Comparison of ENCODE assay signal across 14 mouse cellular contexts in genomic region chr5:134531585-134531984, GRCm38 (mm10). TPM values are rescaled to one million over a fixed set of nuclear protein-coding genes. Genes with fewer than 3 reads are reported as not detected.
A peak's percentile ranks its signal among the peaks of the same experiment; 100 is the strongest.
DNase-seq lines count a peak whose midpoint lies in the region; ATAC-seq and TF ChIP-seq lines count a peak whose summit lies in the region.
"Had no signal": no experiment of that assay in that cellular context is flagged by ENCODE, and none has a peak within 500 bp of the region (broad histone marks: within the 10 kb centered on the region; RNA-seq: fewer than 3 reads in every experiment).

No protein-coding gene starts in this region.

- H3K4me3 ChIP-seq in forebrain, embryonic 14.5 days (ENCODE audit: low read depth, low read length): no peak overlapping the region
- H3K4me3 ChIP-seq in forebrain, embryonic 12.5 days (replicated peaks): no peak overlapping the region
- H3K4me3 ChIP-seq in midbrain, embryonic 16.5 days (ENCODE audit: low read depth, low read length): no peak overlapping the region
- no peak overlapping the region for H3K4me3 ChIP-seq in midbrain, embryonic 11.5 days (ENCODE audit: low read depth, low read length)
- no peak overlapping the region for H3K4me3 ChIP-seq in forebrain, postnatal 0 days (ENCODE audit: low read depth, low read length)
- no peak overlapping the region for H3K4me3 ChIP-seq in neural tube, embryonic 14.5 days (ENCODE audit: low read depth, low read length)
- H3K4me3 ChIP-seq in kidney, embryonic 16.5 days (ENCODE audit: low read length): no peak overlapping the region
- H3K4me3 ChIP-seq: stomach, embryonic 15.5 days had no signal

- no peak overlapping the region for H3K4me2 ChIP-seq in forebrain, embryonic 14.5 days (ENCODE audit: low read length)
- H3K4me2 ChIP-seq in forebrain, embryonic 12.5 days: no peak overlapping the region
- H3K4me2 ChIP-seq in midbrain, embryonic 16.5 days (ENCODE audit: low read length): no peak overlapping the region
- no peak overlapping the region for H3K4me2 ChIP-seq in midbrain, embryonic 11.5 days
- no peak overlapping the region for H3K4me2 ChIP-seq in forebrain, postnatal 0 days (ENCODE audit: low read depth)
- H3K4me2 ChIP-seq in neural tube, embryonic 14.5 days (ENCODE audit: low read depth, low read length): no peak overlapping the region
- no peak overlapping the region for H3K4me2 ChIP-seq in kidney, embryonic 16.5 days (replicated peaks; ENCODE audit: low read depth, low read length)
- H3K4me2 ChIP-seq: liver, embryonic 11.5 days; stomach, embryonic 15.5 days had no signal

- DNase-seq in forebrain, embryonic 14.5 days (ENCODE audit: low spot score): peak; percentile 68
- no peak for DNase-seq in midbrain, embryonic 11.5 days (ENCODE audit: low spot score, missing footprints)
- DNase-seq in forebrain, postnatal 0 days: peak; percentile 73
- no peak for DNase-seq in thymus, postnatal 36 days
- DNase-seq: kidney, postnatal 36 days had no signal

- no peak overlapping the region for H3K9ac ChIP-seq in forebrain, embryonic 14.5 days (ENCODE audit: low read length)
- H3K9ac ChIP-seq in forebrain, embryonic 12.5 days: no peak overlapping the region
- no peak overlapping the region for H3K9ac ChIP-seq in midbrain, embryonic 16.5 days (ENCODE audit: low read depth, low read length)
- H3K9ac ChIP-seq in midbrain, embryonic 11.5 days (ENCODE audit: low read length): no peak overlapping the region
- no peak overlapping the region for H3K9ac ChIP-seq in forebrain, postnatal 0 days
- no peak overlapping the region for H3K9ac ChIP-seq in neural tube, embryonic 14.5 days (replicated peaks; ENCODE audit: low read depth, low read length)
- no peak overlapping the region for H3K9ac ChIP-seq in kidney, embryonic 16.5 days (replicated peaks; ENCODE audit: low read length)
- H3K9ac ChIP-seq: stomach, embryonic 15.5 days had no signal

- 64% methylated on average over 9 of the region's 9 CpGs for WGBS in forebrain, embryonic 14.5 days
- 92% methylated on average over 9 of the region's 9 CpGs for WGBS in forebrain, embryonic 12.5 days
- 76% methylated on average over 9 of the region's 9 CpGs for WGBS in midbrain, embryonic 16.5 days
- 93% methylated on average over 9 of the region's 9 CpGs for WGBS in midbrain, embryonic 11.5 days
- 38% methylated on average over 9 of the region's 9 CpGs for WGBS in forebrain, postnatal 0 days
- 72% methylated on average over 9 of the region's 9 CpGs for WGBS in neural tube, embryonic 14.5 days
- WGBS in kidney, embryonic 16.5 days: 85% methylated on average over 9 of the region's 9 CpGs

- ATAC-seq in forebrain, embryonic 14.5 days: peak; percentile 47; the same call in 1 of the 2 replicates
- no peak for ATAC-seq in forebrain, embryonic 12.5 days (ENCODE audit: low FRiP score)
- ATAC-seq in midbrain, embryonic 16.5 days: peak; percentile 40; the same call in 1 of the 2 replicates
- no peak for ATAC-seq in midbrain, embryonic 11.5 days (ENCODE audit: low FRiP score)
- peak; percentile 70 for ATAC-seq in forebrain, postnatal 0 days
- ATAC-seq in neural tube, embryonic 14.5 days (ENCODE audit: low read depth): no peak
- no peak for ATAC-seq in kidney, embryonic 16.5 days (ENCODE audit: low FRiP score, low TSS enrichment)

- H3K36me3 ChIP-seq in forebrain, embryonic 14.5 days (ENCODE audit: control insufficient read depth, insufficient read depth, low read length): peaks cover 41% of the 10 kb centered on the region
- peaks cover 52% of the 10 kb centered on the region for H3K36me3 ChIP-seq in forebrain, embryonic 12.5 days (replicated peaks)
- peaks cover 30% of the 10 kb centered on the region for H3K36me3 ChIP-seq in midbrain, embryonic 16.5 days (ENCODE audit: control insufficient read depth, insufficient read depth, low read length)
- peaks cover 8% of the 10 kb centered on the region; the same call in 1 of the 2 replicates for H3K36me3 ChIP-seq in midbrain, embryonic 11.5 days (ENCODE audit: control insufficient read depth, insufficient read depth, low read length)
- peaks cover 37% of the 10 kb centered on the region for H3K36me3 ChIP-seq in forebrain, postnatal 0 days (ENCODE audit: insufficient read depth)
- peaks cover 28% of the 10 kb centered on the region for H3K36me3 ChIP-seq in neural tube, embryonic 14.5 days (ENCODE audit: control insufficient read depth, insufficient read depth, low read length)
- peaks cover 30% of the 10 kb centered on the region for H3K36me3 ChIP-seq in kidney, embryonic 16.5 days (ENCODE audit: insufficient read depth, low read length)

- peak overlapping the region; percentile 84 for H3K27ac ChIP-seq in forebrain, embryonic 14.5 days (ENCODE audit: low read depth, low read length)
- H3K27ac ChIP-seq in forebrain, embryonic 12.5 days: no peak overlapping the region
- peak overlapping the region; percentile 70 for H3K27ac ChIP-seq in midbrain, embryonic 16.5 days (ENCODE audit: low read length)
- no peak overlapping the region for H3K27ac ChIP-seq in midbrain, embryonic 11.5 days (ENCODE audit: low read depth, low read length)
- peak overlapping the region; percentile 78 for H3K27ac ChIP-seq in forebrain, postnatal 0 days (ENCODE audit: low read depth, low read length)
- peak overlapping the region; percentile 52 for H3K27ac ChIP-seq in neural tube, embryonic 14.5 days (ENCODE audit: low read depth, low read length)
- H3K27ac ChIP-seq in kidney, embryonic 16.5 days (ENCODE audit: low read length): no peak overlapping the region
- H3K27ac ChIP-seq: stomach, embryonic 15.5 days had no signal

- TF ChIP-seq CTCF in forebrain, postnatal 0 days (IDR thresholded peaks at IDR 0.05; ENCODE audit: low read depth): no peak

- no peaks in the 10 kb centered on the region for H3K9me3 ChIP-seq in forebrain, embryonic 14.5 days (replicated peaks; ENCODE audit: control insufficient read depth, low read length)
- no peaks in the 10 kb centered on the region for H3K9me3 ChIP-seq in forebrain, embryonic 12.5 days
- H3K9me3 ChIP-seq in midbrain, embryonic 16.5 days (replicated peaks; ENCODE audit: control insufficient read depth, low read length, poor library complexity, severe bottlenecking): no peaks in the 10 kb centered on the region
- H3K9me3 ChIP-seq in midbrain, embryonic 11.5 days (ENCODE audit: control insufficient read depth, low read length): no peaks in the 10 kb centered on the region
- H3K9me3 ChIP-seq in forebrain, postnatal 0 days (ENCODE audit: low read length): no peaks in the 10 kb centered on the region
- H3K9me3 ChIP-seq in neural tube, embryonic 14.5 days (ENCODE audit: control insufficient read depth, low read length): no peaks in the 10 kb centered on the region
- H3K9me3 ChIP-seq in kidney, embryonic 16.5 days (ENCODE audit: low read length): no peaks in the 10 kb centered on the region
- H3K9me3 ChIP-seq: stomach, embryonic 15.5 days had no signal

- no peaks in the 10 kb centered on the region for H3K27me3 ChIP-seq in forebrain, embryonic 14.5 days (replicated peaks; ENCODE audit: control insufficient read depth, insufficient read depth, low read length)
- H3K27me3 ChIP-seq in forebrain, embryonic 12.5 days: no peaks in the 10 kb centered on the region
- no peaks in the 10 kb centered on the region for H3K27me3 ChIP-seq in midbrain, embryonic 16.5 days (ENCODE audit: control insufficient read depth, insufficient read depth, low read depth, low read length)
- H3K27me3 ChIP-seq in midbrain, embryonic 11.5 days (ENCODE audit: control insufficient read depth, insufficient read depth, low read length): no peaks in the 10 kb centered on the region
- H3K27me3 ChIP-seq in forebrain, postnatal 0 days (ENCODE audit: insufficient read depth, low read length): no peaks in the 10 kb centered on the region
- no peaks in the 10 kb centered on the region for H3K27me3 ChIP-seq in neural tube, embryonic 14.5 days (ENCODE audit: control insufficient read depth, insufficient read depth, low read length)
- H3K27me3 ChIP-seq in kidney, embryonic 16.5 days (ENCODE audit: insufficient read depth, low read length): no peaks in the 10 kb centered on the region
- H3K27me3 ChIP-seq: stomach, embryonic 15.5 days had no signal

- peaks cover 17% of the 10 kb centered on the region; the same call in 1 of the 2 replicates for H3K4me1 ChIP-seq in forebrain, embryonic 14.5 days (ENCODE audit: control insufficient read depth, insufficient read depth, low read length)
- H3K4me1 ChIP-seq in forebrain, embryonic 12.5 days: peaks cover 16% of the 10 kb centered on the region
- H3K4me1 ChIP-seq in midbrain, embryonic 16.5 days (ENCODE audit: control insufficient read depth, insufficient read depth, low read length): peaks cover 14% of the 10 kb centered on the region
- peaks cover 7% of the 10 kb centered on the region for H3K4me1 ChIP-seq in midbrain, embryonic 11.5 days (ENCODE audit: control insufficient read depth, insufficient read depth, low read length)
- no peaks in the 10 kb centered on the region; the same call in 1 of the 2 replicates for H3K4me1 ChIP-seq in forebrain, postnatal 0 days (ENCODE audit: insufficient read depth)
- peaks cover 8% of the 10 kb centered on the region; the same call in 1 of the 2 replicates for H3K4me1 ChIP-seq in neural tube, embryonic 14.5 days (ENCODE audit: control insufficient read depth, insufficient read depth, low read length)
- H3K4me1 ChIP-seq in kidney, embryonic 16.5 days (ENCODE audit: insufficient read depth, low read length): peaks cover 4% of the 10 kb centered on the region; the same call in 1 of the 2 replicates
- H3K4me1 ChIP-seq: stomach, embryonic 15.5 days had no signal

RNA-seq across cellular contexts. Expression of gene Clip2, which starts 20.6 kb away (rescaled TPM):
- 11.1 and 15.6 TPM in 2 replicates for polyA plus RNA-seq in forebrain, embryonic 14.5 days (2014; fragmentation: Nextera tagmentation; extraction: Ambion mirVana)
- 9.8 and 11.1 TPM in 2 replicates for polyA plus RNA-seq in forebrain, embryonic 12.5 days (2016; fragmentation: Nextera tagmentation; extraction: Ambion mirVana)
- 16.7 and 17.1 TPM in 2 replicates for polyA plus RNA-seq in midbrain, embryonic 16.5 days (2015; fragmentation: Nextera tagmentation; extraction: Ambion mirVana)
- polyA plus RNA-seq in midbrain, embryonic 11.5 days (2014; fragmentation: Nextera tagmentation; extraction: Ambion mirVana): 5.6 and 5.8 TPM in 2 replicates
- 162 and 164 TPM in 2 replicates for total RNA-seq in forebrain, postnatal 0 days (2014; rRNA removed)
- polyA plus RNA-seq in forebrain, postnatal 0 days (2015; fragmentation: Nextera tagmentation; extraction: Ambion mirVana): 12.7 and 14.5 TPM in 2 replicates
- polyA plus RNA-seq in neural tube, embryonic 14.5 days (2014; fragmentation: Nextera tagmentation; extraction: Ambion mirVana): 15.4 and 17.1 TPM in 2 replicates
- 4.1 and 4.3 TPM in 2 replicates for polyA plus RNA-seq in kidney, embryonic 16.5 days (2015; fragmentation: Nextera tagmentation; extraction: Ambion mirVana)

RNA-seq across cellular contexts. Expression of gene Syna, which starts 28.4 kb away (rescaled TPM):
- 0.10 TPM in 1 of 2 replicates, not detected in the other for polyA plus RNA-seq in forebrain, embryonic 14.5 days (2014; fragmentation: Nextera tagmentation; extraction: Ambion mirVana)
- polyA plus RNA-seq in forebrain, embryonic 12.5 days (2016; fragmentation: Nextera tagmentation; extraction: Ambion mirVana): 0.14 and 0.27 TPM in 2 replicates
- polyA plus RNA-seq in midbrain, embryonic 16.5 days (2015; fragmentation: Nextera tagmentation; extraction: Ambion mirVana): 0.46 and 0.92 TPM in 2 replicates
- 0.30 TPM in 1 of 2 replicates, not detected in the other for polyA plus RNA-seq in midbrain, embryonic 11.5 days (2014; fragmentation: Nextera tagmentation; extraction: Ambion mirVana)
- not detected in 2 replicates for total RNA-seq in forebrain, postnatal 0 days (2014; rRNA removed)
- polyA plus RNA-seq in forebrain, postnatal 0 days (2015; fragmentation: Nextera tagmentation; extraction: Ambion mirVana): 0.55 and 0.97 TPM in 2 replicates
- polyA plus RNA-seq in neural tube, embryonic 14.5 days (2014; fragmentation: Nextera tagmentation; extraction: Ambion mirVana): 0.26 TPM in 1 of 2 replicates, not detected in the other
- 0.09 and 0.27 TPM in 2 replicates for polyA plus RNA-seq in kidney, embryonic 16.5 days (2015; fragmentation: Nextera tagmentation; extraction: Ambion mirVana)
- total RNA-seq: granulocyte monocyte progenitor cell, adult 5-6 weeks; hematopoietic stem cell, adult 5-6 weeks; megakaryocyte-erythroid progenitor cell, adult 5-6 weeks had no signal
- polyA plus RNA-seq: liver, embryonic 11.5 days had no signal

RNA-seq across cellular contexts. Expression of gene Rfc2, which starts 49.6 kb away (rescaled TPM):
- polyA plus RNA-seq in forebrain, embryonic 14.5 days (2014; fragmentation: Nextera tagmentation; extraction: Ambion mirVana): 240 and 256 TPM in 2 replicates
- polyA plus RNA-seq in forebrain, embryonic 12.5 days (2016; fragmentation: Nextera tagmentation; extraction: Ambion mirVana): 305 and 325 TPM in 2 replicates
- 179 and 186 TPM in 2 replicates for polyA plus RNA-seq in midbrain, embryonic 16.5 days (2015; fragmentation: Nextera tagmentation; extraction: Ambion mirVana)
- 321 and 338 TPM in 2 replicates for polyA plus RNA-seq in midbrain, embryonic 11.5 days (2014; fragmentation: Nextera tagmentation; extraction: Ambion mirVana)
- 68.9 and 97.5 TPM in 2 replicates for total RNA-seq in forebrain, postnatal 0 days (2014; rRNA removed)
- polyA plus RNA-seq in forebrain, postnatal 0 days (2015; fragmentation: Nextera tagmentation; extraction: Ambion mirVana): 150 and 160 TPM in 2 replicates
- 163 and 180 TPM in 2 replicates for polyA plus RNA-seq in neural tube, embryonic 14.5 days (2014; fragmentation: Nextera tagmentation; extraction: Ambion mirVana)
- 302 TPM in 2 replicates for polyA plus RNA-seq in kidney, embryonic 16.5 days (2015; fragmentation: Nextera tagmentation; extraction: Ambion mirVana)

Comparison
In these comparisons a context has a peak if more than half of its experiments do, and no peak if none do; other contexts are left out.
1. ATAC-seq: peak in forebrain, embryonic 14.5 days (single experiment), midbrain, embryonic 16.5 days (single experiment) and forebrain, postnatal 0 days (single experiment); none in forebrain, embryonic 12.5 days (single experiment), midbrain, embryonic 11.5 days (single experiment), neural tube, embryonic 14.5 days (single experiment) and kidney, embryonic 16.5 days (single experiment).
2. H3K27ac ChIP-seq: peak in forebrain, embryonic 14.5 days (single experiment), midbrain, embryonic 16.5 days (single experiment), forebrain, postnatal 0 days (single experiment) and neural tube, embryonic 14.5 days (single experiment); none in forebrain, embryonic 12.5 days (single experiment), midbrain, embryonic 11.5 days (single experiment) and kidney, embryonic 16.5 days (single experiment).
3. DNase-seq: peak in forebrain, embryonic 14.5 days (single experiment) and forebrain, postnatal 0 days (single experiment); none in midbrain, embryonic 11.5 days (single experiment) and thymus, postnatal 36 days (0 of 2).